Comparison of ENCODE assay signal across 8 mouse cellular contexts in the genomic region with DNA sequence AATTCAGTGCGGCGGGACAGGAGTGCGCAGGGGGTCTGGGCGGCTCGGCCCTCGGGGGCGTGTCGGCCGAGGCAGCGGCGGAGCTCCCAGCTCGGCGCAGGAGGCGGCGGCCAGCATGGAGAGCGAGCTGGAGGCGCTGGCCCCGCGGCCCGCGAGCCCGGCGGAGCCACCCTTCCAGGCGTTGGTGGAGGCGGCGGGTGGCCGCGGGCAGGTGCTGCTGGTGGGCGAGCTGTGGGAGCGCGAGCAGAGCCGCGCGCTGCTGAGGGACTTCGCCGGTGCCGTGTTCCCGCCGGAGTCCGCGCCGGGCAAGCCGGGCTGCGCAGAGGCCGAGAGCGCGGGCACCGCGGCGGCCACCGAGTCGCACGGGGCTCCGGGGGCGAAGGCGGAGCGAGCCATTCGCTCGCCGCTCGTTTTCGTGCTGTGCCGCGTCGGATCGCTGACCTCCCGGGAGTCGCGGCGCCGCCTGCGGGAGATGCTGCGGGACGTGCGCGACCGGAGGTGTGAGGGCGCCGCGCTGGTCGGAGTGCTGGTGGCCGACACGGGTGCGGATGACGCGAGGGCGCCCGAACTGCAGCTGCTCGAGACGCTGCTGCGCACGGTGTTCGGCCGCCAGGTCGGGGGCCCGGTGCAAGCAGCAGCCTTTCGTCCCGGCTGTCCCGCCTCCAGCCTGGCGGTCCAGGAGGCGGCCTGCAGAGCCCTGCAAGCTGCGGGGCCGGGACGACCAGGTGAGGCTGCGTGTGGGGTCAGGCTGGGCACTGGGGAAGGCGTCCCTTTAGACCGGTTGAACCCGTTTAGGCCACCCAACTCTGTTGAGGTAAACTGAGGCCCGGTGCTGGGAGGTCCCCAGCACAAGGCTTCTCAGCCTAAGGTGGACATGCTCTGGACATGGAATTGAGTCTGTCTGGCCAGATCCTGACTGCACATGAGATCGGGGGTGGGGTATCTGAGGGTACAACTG. TPM values are rescaled to one million over a fixed set of nuclear protein-coding genes. Genes with fewer than 3 reads are reported as not detected.
DNase-seq lines count a peak whose midpoint lies in the region; ATAC-seq and TF ChIP-seq lines count a peak whose summit lies in the region.

TSS of gene 2810459M11Rik (plus strand) at position 16 of the 958 bp plus-strand sequence.

- ATAC-seq in cerebellum, adult (ENCODE audit: insufficient number of reproducible peaks, low FRiP score, low TSS enrichment) = 0 out of 2 replicates have a peak, but pooled peaks have one; percentile 41
- peak; percentile 47 for ATAC-seq in heart, postnatal 0 days (ENCODE audit: insufficient read depth, low read depth)
- ATAC-seq in megakaryocyte progenitor cell, adult 5-6 weeks (replicated peaks; ENCODE audit: poor library complexity) = peak; percentile 33; the same call in 1 of the 2 replicates
- peak; percentile 59 for ATAC-seq in stomach, embryonic 15.5 days (ENCODE audit: insufficient read depth, low FRiP score, low read depth)

- intact Hi-C loops in left cerebral cortex, adult 2 months (cut with DNase I) = loop anchor here (2.0 kb wide), 1 partner anchor 25 kb away; no protein-coding TSS in a partner anchor

- H3K9ac ChIP-seq in heart, postnatal 0 days (replicated peaks; ENCODE audit: low read depth, low read length) = peak within 1 kb of the TSS; percentile 26; the same call in 1 of the 2 replicates
- H3K9ac ChIP-seq in stomach, embryonic 15.5 days = peak within 1 kb of the TSS; percentile 37; the same call in 1 of the 2 replicates

- no peaks in the 10 kb centered on the region for H3K36me3 ChIP-seq in heart, postnatal 0 days (replicated peaks; ENCODE audit: control insufficient read depth, insufficient read depth, low read length)
- H3K36me3 ChIP-seq in stomach, embryonic 15.5 days = no peaks in the 10 kb centered on the region

- WGBS in heart, postnatal 0 days = 1% methylated on average over 99 of the region's 110 CpGs
- WGBS in stomach, embryonic 15.5 days = under 1% methylated on average over 110 of the region's 110 CpGs

- peak within 1 kb of the TSS; percentile 83 for H3K4me2 ChIP-seq in heart, postnatal 0 days (ENCODE audit: low read depth, low read length)
- H3K4me2 ChIP-seq in stomach, embryonic 15.5 days = peak within 1 kb of the TSS; percentile 96

- 0 out of 2 replicates have a peak, but pooled peaks cover 5% of the 10 kb centered on the region for H3K9me3 ChIP-seq in heart, postnatal 0 days (replicated peaks; ENCODE audit: control insufficient read depth, low read length)
- H3K9me3 ChIP-seq in stomach, embryonic 15.5 days = no peaks in the 10 kb centered on the region

- no peak within 1 kb of the TSS for H3K27ac ChIP-seq in heart, postnatal 0 days (ENCODE audit: low read depth)
- H3K27ac ChIP-seq in left cerebral cortex, adult 2 months = peak within 1 kb of the TSS; percentile 78
- no peak within 1 kb of the TSS for H3K27ac ChIP-seq in stomach, embryonic 15.5 days

- peaks cover 5% of the 10 kb centered on the region for H3K4me1 ChIP-seq in heart, postnatal 0 days (ENCODE audit: control insufficient read depth, insufficient read depth)
- peaks cover 3% of the 10 kb centered on the region for H3K4me1 ChIP-seq in stomach, embryonic 15.5 days

- H3K4me3 ChIP-seq in heart, postnatal 0 days (ENCODE audit: low read depth, low read length) = peak within 1 kb of the TSS; percentile 50
- H3K4me3 ChIP-seq in left cerebral cortex, adult 2 months = peak within 1 kb of the TSS; percentile 63
- peak within 1 kb of the TSS; percentile 57 for H3K4me3 ChIP-seq in stomach, embryonic 15.5 days (replicated peaks)

- TF ChIP-seq EP300 in heart, postnatal 0 days (IDR thresholded peaks at IDR 0.05; ENCODE audit: low read depth) = no peak

- H3K27me3 ChIP-seq in heart, postnatal 0 days (ENCODE audit: control insufficient read depth, insufficient read depth, low read length) = peaks cover 46% of the 10 kb centered on the region
- H3K27me3 ChIP-seq in stomach, embryonic 15.5 days (replicated peaks) = peaks cover 43% of the 10 kb centered on the region

- no peak for DNase-seq in cerebellum, adult 8-10 months
- peak; percentile 25 for DNase-seq in urinary bladder, postnatal 14 days (ENCODE audit: low spot score)
- no peak for DNase-seq in urinary bladder, postnatal 25 days (ENCODE audit: low spot score)
- no peak for DNase-seq in heart, postnatal 0 days (ENCODE audit: low spot score)
- peak; percentile 45 to 57 for DNase-seq in left cerebral cortex, adult 2 months (ENCODE audit: extremely low spot score in 1 of 2, low spot score in 2 of 2)

- no peak for TF ChIP-seq CTCF in heart, postnatal 0 days (IDR thresholded peaks at IDR 0.05; ENCODE audit: low read depth)
- no peak for TF ChIP-seq CTCF in left cerebral cortex, adult 2 months (IDR thresholded peaks at IDR 0.05)

RNA-seq across cellular contexts. Expression of gene 2810459M11Rik, which starts in this region (rescaled TPM):
- not detected in 2 replicates for total RNA-seq in heart, postnatal 0 days (2014; rRNA removed; ENCODE audit: low replicate concordance)
- polyA plus RNA-seq in heart, postnatal 0 days (2015; fragmentation: Nextera tagmentation; extraction: Ambion mirVana) = not detected in 2 replicates
- total RNA-seq in left cerebral cortex, adult 2 months (2021) = 1 to 10 TPM; 7.1 to 7.6 TPM
- total RNA-seq in megakaryocyte progenitor cell, adult 5-6 weeks (2015) = not detected in 2 replicates
- not detected in 2 replicates for total RNA-seq in megakaryocyte progenitor cell, adult 5-6 weeks (2017)
- 4.7 and 5.9 TPM in 2 replicates for polyA plus RNA-seq in stomach, embryonic 15.5 days (2015; fragmentation: Nextera tagmentation; extraction: Ambion mirVana)

Comparison
In these comparisons a context has a peak if more than half of its experiments do, and no peak if none do; other contexts are left out.
1. DNase-seq: peak in urinary bladder, postnatal 14 days (single experiment) and left cerebral cortex, adult 2 months (2 of 2); none in cerebellum, adult 8-10 months (single experiment), urinary bladder, postnatal 25 days (single experiment) and heart, postnatal 0 days (single experiment).
2. Peak in ATAC-seq, H3K4me3 ChIP-seq, H3K9ac ChIP-seq and H3K4me2 ChIP-seq in heart, postnatal 0 days; RNA of the gene not detected or under 1 TPM.
3. Peak in ATAC-seq in megakaryocyte progenitor cell, adult 5-6 weeks; RNA of the gene not detected or under 1 TPM.
4. Peak in every context shown above with its lines, with median percentiles within 50 percentile points of each other: ATAC-seq and H3K4me3 ChIP-seq.